Mouse (Mus musculus) heart, postnatal 10 days (tissue): ENCODE results near the gene Ubl5. TPM values are rescaled to one million over a fixed set of nuclear protein-coding genes. Genes with fewer than 3 reads are reported as not detected.

ENCODE experiments used
- DNase-seq, 2 experiments: peaks; one replicate each; pipeline ENCODE4 v3.0.0; 2021
- intact Hi-C: fragments of 180-260 bp; cut with DNase I; formaldehyde crosslinking; loops from one replicate; pipeline ENCODE4 v1.15.1; 2025
- total RNA-seq, 2 experiments: library from RNA; stranded (reverse); gene quantifications; 2 replicates each; pipeline ENCODE4 v1.2.3; 2021

Gene Ubl5
- total RNA-seq, 2 experiments from 2014 or later: 221 to 248 TPM

- intact Hi-C loops: no loop called here
- no peak for DNase-seq
Observed at GRCm38 (mm10) chr9:20692863-20693262, 50.2 kb downstream of the Ubl5 start.

- no peak for DNase-seq
- intact Hi-C loops: no loop called here
Observed at GRCm38 (mm10) chr9:20694721-20695235, 52.1 kb downstream of the Ubl5 start.

GRCm38 (mm10) chr9:20696107-20696712 is 53.5 kb downstream of the Ubl5 start:
- intact Hi-C loops: no loop called here
- DNase-seq: no peak

Other genes starting within 250 kb of the Ubl5 start
- gene Zfp26, start 182.7 kb upstream of the Ubl5 start, total RNA-seq: 10 to 100 TPM; 17.1 to 18.2 TPM
- 10 to 100 TPM; 11.6 to 11.8 TPM for gene Zfp426, start 150.1 kb upstream of the Ubl5 start, total RNA-seq
- 10 to 100 TPM; 40.1 to 48.1 TPM for gene Zfp266, start 121.5 kb upstream of the Ubl5 start, total RNA-seq
- gene Zfp846, start 61.6 kb upstream of the Ubl5 start, total RNA-seq: 10 to 100 TPM in 1 of 2 experiments, 1 to 10 TPM in 1; 9.5 to 12.1 TPM
- gene Fbxl12, start 1.9 kb downstream of the Ubl5 start, total RNA-seq: 10 to 100 TPM; 14.3 to 17.3 TPM
- gene Pin1, start 9.2 kb downstream of the Ubl5 start, total RNA-seq: 10 to 100 TPM; 18.7 to 18.8 TPM
- 1 to 10 TPM in 1 of 2 experiments, under 1 TPM in 1; 0.50 to 1.2 TPM for gene Olfm2, start 103.5 kb downstream of the Ubl5 start, total RNA-seq
- 10 to 100 TPM; 22.2 to 25.4 TPM for gene Col5a3, start 172.2 kb downstream of the Ubl5 start, total RNA-seq
- not detected for gene Rdh8, start 175.6 kb downstream of the Ubl5 start, total RNA-seq
- gene A230050P20Rik, start 225.8 kb downstream of the Ubl5 start, total RNA-seq: 1 to 10 TPM; 6.5 to 7.2 TPM
- gene Angptl6, start 236.8 kb downstream of the Ubl5 start, total RNA-seq: 1 to 10 TPM; 1.7 to 1.8 TPM
- 10 to 100 TPM; 13.2 to 13.9 TPM for gene Ppan, start 245.3 kb downstream of the Ubl5 start, total RNA-seq